Mouse (Mus musculus) liver, adult 2 months (tissue): ENCODE results near the gene Lbhd2.

Experiments
- CTCF ChIP-seq: fragments of 200-500 bp; IDR thresholded peaks from 2 replicates; pipeline ENCODE4 v1.5.1; 2011; ENCODE audit warnings: low read depth, low read length, control low read depth
- POLR2A ChIP-seq: fragments of 200-500 bp; IDR thresholded peaks from 2 replicates; pipeline ENCODE4 v1.6.1; 2011; ENCODE audit warnings: low read length, control low read depth; ENCODE audit not compliant: insufficient read depth; ENCODE audit errors: extremely low read depth

DNA sequence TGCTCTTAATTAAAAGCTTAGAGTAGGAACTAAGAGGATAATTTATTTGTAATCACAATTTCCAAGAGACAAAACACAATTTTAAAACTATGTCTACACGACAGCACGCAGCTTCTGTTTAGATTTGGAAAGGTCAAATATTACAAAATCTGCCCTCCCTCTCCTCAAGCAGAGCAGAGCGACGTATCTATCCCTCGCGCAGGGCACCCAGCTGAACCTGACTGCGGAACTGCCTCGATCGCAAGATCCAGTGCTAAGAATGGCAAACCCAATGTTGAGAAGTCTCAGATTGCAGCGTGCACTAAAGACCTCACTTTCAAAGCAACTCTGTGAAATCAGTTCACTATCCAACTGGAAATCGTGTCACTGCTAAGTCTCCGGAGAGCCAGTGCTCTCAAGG, 31.1 kb upstream of the Lbhd2 start:
- no peak for TF ChIP-seq CTCF
- TF ChIP-seq POLR2A: 0 out of 2 replicates have a peak, but pooled peaks have one; percentile 9
